In the genomic region with DNA sequence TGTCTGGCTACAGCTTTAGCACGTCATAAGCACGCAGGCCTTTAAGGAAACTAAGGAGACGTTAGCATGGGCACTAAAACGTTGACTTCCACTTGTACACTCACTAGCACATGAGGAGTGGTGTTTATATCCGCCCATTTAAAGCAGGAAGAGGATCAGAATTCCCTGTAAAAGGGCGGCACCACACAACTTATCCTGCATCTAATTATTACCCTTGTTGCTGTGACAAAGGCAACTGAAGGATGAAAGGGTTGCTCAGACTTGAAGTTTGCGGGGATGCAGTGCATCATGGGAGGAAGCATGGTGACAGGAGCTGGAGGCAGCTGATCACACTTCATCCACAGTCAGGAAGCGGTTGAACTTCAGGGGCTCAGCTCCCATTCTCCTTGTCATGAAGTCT, we compare ENCODE assay signal across 22 mouse cellular contexts.
DNase-seq lines count a peak whose midpoint lies in the region; ATAC-seq and TF ChIP-seq lines count a peak whose summit lies in the region.
"Had no signal": no experiment of that assay in that cellular context is flagged by ENCODE, and none has a peak within 500 bp of the region (broad histone marks: within the 10 kb centered on the region; RNA-seq: fewer than 3 reads in every experiment).

No protein-coding gene starts in this region.

- no peaks in the 10 kb centered on the region for H3K36me3 ChIP-seq in stomach, postnatal 0 days (ENCODE audit: control insufficient read depth, insufficient read depth, low read length)
- H3K36me3 ChIP-seq: forebrain, embryonic 10.5 days; G1E; heart, embryonic 12.5 days; hindbrain, embryonic 10.5 days; intestine, embryonic 15.5 days had no signal

- no peaks in the 10 kb centered on the region for H3K27me3 ChIP-seq in stomach, postnatal 0 days (ENCODE audit: control insufficient read depth, insufficient read depth, low read length)
- H3K27me3 ChIP-seq: heart, embryonic 12.5 days; intestine, embryonic 15.5 days had no signal

- H3K4me1 ChIP-seq in brown adipose tissue, adult 24 weeks (ENCODE audit: control insufficient read depth, insufficient read depth, insufficient read length, low read length), result peaks cover 24% of the 10 kb centered on the region
- H3K4me1 ChIP-seq in stomach, postnatal 0 days (replicated peaks; ENCODE audit: control insufficient read depth, insufficient read depth), result 0 out of 2 replicates have a peak, but pooled peaks cover 2% of the 10 kb centered on the region
- H3K4me1 ChIP-seq: intestine, embryonic 15.5 days had no signal

- DNase-seq in heart, adult 11 months, result peak; percentile 78
- no peak for DNase-seq in heart, adult 18-20 months
- peak; percentile 31 for DNase-seq in lung, postnatal 10 days
- no peak for DNase-seq in lung, postnatal 36 days
- no peak for DNase-seq in stomach, postnatal 0 days (ENCODE audit: low spot score)
- no peak for DNase-seq in B cell, adult 2 months
- DNase-seq in thymus, postnatal 4 days, result no peak
- DNase-seq: adrenal gland, adult 2 months; adrenal gland, postnatal 25 days; cerebellum, adult 11 months; cerebellum, adult 8-10 months; cerebellum, postnatal 25 days; gastrocnemius, postnatal 10 days had no signal

- WGBS in stomach, postnatal 0 days, result 55% methylated on average over 8 of the region's 8 CpGs

- ATAC-seq in stomach, postnatal 0 days (ENCODE audit: low FRiP score, low TSS enrichment), result no peak; the same call in 1 of the 2 replicates
- ATAC-seq: forebrain, embryonic 14.5 days; intestine, embryonic 15.5 days had no signal

- H3K9ac ChIP-seq in stomach, postnatal 0 days (ENCODE audit: low read length), result no peak overlapping the region
- H3K9ac ChIP-seq: heart, embryonic 12.5 days; hindbrain, embryonic 14.5 days; intestine, embryonic 15.5 days had no signal

- H3K4me3 ChIP-seq in brown adipose tissue, adult 24 weeks (ENCODE audit: insufficient read depth, low read depth, low read length), result no peak overlapping the region
- H3K4me3 ChIP-seq in stomach, postnatal 0 days (ENCODE audit: low read depth, low read length), result no peak overlapping the region
- H3K4me3 ChIP-seq: erythroblast, embryonic 14.5 days; forebrain, embryonic 10.5 days; heart, embryonic 12.5 days; hindbrain, embryonic 10.5 days; intestine, embryonic 15.5 days had no signal

- H3K4me2 ChIP-seq in stomach, postnatal 0 days (replicated peaks; ENCODE audit: low read depth), result no peak overlapping the region
- H3K4me2 ChIP-seq: heart, embryonic 12.5 days; hindbrain, embryonic 14.5 days; intestine, embryonic 15.5 days had no signal

- no peaks in the 10 kb centered on the region for H3K9me3 ChIP-seq in stomach, postnatal 0 days (ENCODE audit: control insufficient read depth, low read length)
- H3K9me3 ChIP-seq: G1E; heart, embryonic 12.5 days; intestine, embryonic 15.5 days had no signal

- TF ChIP-seq CTCF in stomach, postnatal 0 days (IDR thresholded peaks at IDR 0.05; ENCODE audit: low read depth), result no peak

- TF ChIP-seq EP300 in stomach, postnatal 0 days (optimal IDR thresholded peaks at IDR 0.05), result no peak

- H3K27ac ChIP-seq in brown adipose tissue, adult 24 weeks (replicated peaks; ENCODE audit: low read depth, low read length), result 0 out of 2 replicates have a peak overlapping the region, but pooled peaks have one; percentile 3
- 0 out of 2 replicates have a peak overlapping the region, but pooled peaks have one; percentile 0 for H3K27ac ChIP-seq in stomach, postnatal 0 days (replicated peaks)
- H3K27ac ChIP-seq: forebrain, embryonic 10.5 days; hindbrain, embryonic 10.5 days; hindbrain, embryonic 14.5 days; intestine, embryonic 15.5 days had no signal

Comparison
In these comparisons a context has a peak if more than half of its experiments do, and no peak if none do; other contexts are left out.
1. DNase-seq: peak in heart, adult 11 months (single experiment) and lung, postnatal 10 days (single experiment); none in heart, adult 18-20 months (0 of 2), lung, postnatal 36 days (single experiment), stomach, postnatal 0 days (single experiment), B cell, adult 2 months (0 of 2) and thymus, postnatal 4 days (single experiment).